Mouse (Mus musculus) neural tube, embryonic 11.5 days (tissue): ENCODE results near the gene Dgkh. TPM values are rescaled to one million over a fixed set of nuclear protein-coding genes. Genes with fewer than 3 reads are reported as not detected.
"Not testable (repeated sequence)": the region's sequence is repeated elsewhere in the genome, so short reads cannot be mapped to it uniquely, and the experiment has no call there.

Experiments used
- ATAC-seq: fragments of 200-750 bp; cut with Nextera tagmentation; 2 replicates; pipeline ENCODE4 v1.8.0; 2017; ENCODE audit warnings: moderate number of reproducible peaks, mild to moderate bottlenecking, moderate TSS enrichment, moderate library complexity; ENCODE audit not compliant: insufficient read depth, low FRiP score, low TSS enrichment
- DNase-seq: peaks from one replicate; pipeline ENCODE4 v3.0.0-alpha.2; 2015; ENCODE audit warnings: low spot score
- H3K27ac ChIP-seq: fragments of 300-500 bp; sonication (generic); 2 replicates; pipeline ENCODE4 v1.5.1; 2014; ENCODE audit warnings: low read depth, mild to moderate bottlenecking, low read length
- H3K27me3 ChIP-seq: fragments of 300-500 bp; sonication (generic); 2 replicates; pipeline ENCODE4 v1.6.1; 2014; ENCODE audit warnings: mild to moderate bottlenecking, low read length, mixed read lengths; ENCODE audit not compliant: control insufficient read depth, insufficient read depth
- H3K36me3 ChIP-seq: fragments of 300-500 bp; sonication (generic); 2 replicates; pipeline ENCODE4 v1.6.1; 2014; ENCODE audit warnings: mild to moderate bottlenecking, low read length, moderate library complexity, mixed read lengths; ENCODE audit not compliant: control insufficient read depth, insufficient read depth
- H3K4me1 ChIP-seq: fragments of 300-500 bp; sonication (generic); 2 replicates; pipeline ENCODE4 v1.6.1; 2014; ENCODE audit warnings: low read length, mixed read lengths; ENCODE audit not compliant: control insufficient read depth, insufficient read depth
- H3K4me2 ChIP-seq: fragments of 300-500 bp; sonication (generic); 2 replicates; pipeline ENCODE4 v1.6.1; 2014; ENCODE audit warnings: low read depth, mild to moderate bottlenecking, moderate library complexity
- H3K4me3 ChIP-seq: fragments of 300-500 bp; sonication (generic); 2 replicates; pipeline ENCODE4 v1.5.1; 2014; ENCODE audit warnings: low read depth, low read length
- H3K9ac ChIP-seq: fragments of 300-500 bp; sonication (generic); 2 replicates; pipeline ENCODE4 v1.6.1; 2014; ENCODE audit warnings: mild to moderate bottlenecking, low read length
- H3K9me3 ChIP-seq: fragments of 300-500 bp; sonication (generic); 2 replicates; pipeline ENCODE4 v1.6.1; 2016; ENCODE audit warnings: low read length; ENCODE audit not compliant: control insufficient read depth
- WGBS: fragments of 180-500 bp; shearing (Covaris S2); extraction: QIAGEN DNeasy Blood & Tissue Kit; methylation state at CpG from one replicate; pipeline ENCODE4 v1.1.7; 2014; 5-methylcytosine and 5-hydroxymethylcytosine counted together
- polyA plus RNA-seq: library from polyadenylated mRNA; unstranded; fragments of >200 nt; fragmentation: Nextera tagmentation; extraction: Ambion mirVana; gene quantifications from 2 replicates; pipeline ENCODE4 v1.2.1, GENCODE M21; 2014

Gene Dgkh
- polyA plus RNA-seq, 1 experiment from 2014 or later, result 8.2 TPM

- DNase-seq (no peak), ATAC-seq (no peak)
- Histone ChIP-seq H3K9ac (no peak overlapping the region), H3K27ac (no peak overlapping the region), H3K4me2 (no peak overlapping the region), H3K27me3 (no peaks in the 10 kb centered on the region), H3K9me3 (no peaks in the 10 kb centered on the region), H3K36me3 (no peaks in the 10 kb centered on the region), H3K4me1 (no peaks in the 10 kb centered on the region), H3K4me3 (no peak overlapping the region)
- WGBS, result 63% methylated on average over 2 of the region's 2 CpGs
Observed at GRCm38 (mm10) chr14:78564292-78564691, 168.3 kb downstream of the Dgkh start.

- Histone ChIP-seq H3K4me2 (no peak overlapping the region), H3K4me1 (no peaks in the 10 kb centered on the region), H3K36me3 (no peaks in the 10 kb centered on the region), H3K27me3 (no peaks in the 10 kb centered on the region), H3K27ac (no peak overlapping the region), H3K4me3 (no peak overlapping the region), H3K9ac (no peak overlapping the region), H3K9me3 (no peaks in the 10 kb centered on the region)
- no peak for ATAC-seq
- DNase-seq, result no peak
- 53% methylated on average over 7 of the region's 7 CpGs for WGBS
Observed at GRCm38 (mm10) chr14:78563211-78563610, 169.4 kb downstream of the Dgkh start.

- ATAC-seq (no peak), DNase-seq (no peak)
- Histone ChIP-seq H3K27me3 (no peaks in the 10 kb centered on the region), H3K9ac (no peak overlapping the region), H3K9me3 (no peaks in the 10 kb centered on the region), H3K4me2 (no peak overlapping the region), H3K4me3 (no peak overlapping the region), H3K36me3 (no peaks in the 10 kb centered on the region), H3K27ac (no peak overlapping the region), H3K4me1 (no peaks in the 10 kb centered on the region)
- 85% methylated on average over 4 of the region's 4 CpGs for WGBS
Observed at GRCm38 (mm10) chr14:78562121-78562520, 170.5 kb downstream of the Dgkh start.

DNA sequence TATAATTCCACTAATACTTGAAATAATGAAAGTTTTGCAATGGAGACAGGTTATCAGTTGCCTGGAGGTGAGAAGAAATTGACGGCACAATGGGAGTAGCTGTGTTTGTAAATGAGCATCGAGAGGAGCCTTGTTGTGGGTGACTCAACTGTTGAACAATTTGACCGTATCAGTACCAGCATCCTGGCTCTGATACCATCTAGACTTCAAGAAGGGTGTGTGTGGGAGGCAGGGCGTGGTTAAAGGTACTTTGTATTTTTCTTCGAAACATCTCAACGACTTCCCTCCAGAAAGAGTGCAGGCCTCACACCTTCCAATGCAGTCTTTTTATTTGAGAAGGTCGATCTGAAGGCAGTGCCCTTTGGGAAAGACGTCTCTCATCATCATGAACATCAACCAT is 173.5 kb downstream of the Dgkh start:
- 94% methylated on average over 8 of the region's 8 CpGs for WGBS
- Histone ChIP-seq H3K4me1 (no peaks in the 10 kb centered on the region), H3K27me3 (no peaks in the 10 kb centered on the region), H3K4me2 (no peak overlapping the region), H3K4me3 (no peak overlapping the region), H3K27ac (no peak overlapping the region), H3K9ac (no peak overlapping the region), H3K9me3 (no peaks in the 10 kb centered on the region), H3K36me3 (no peaks in the 10 kb centered on the region)
- ATAC-seq (no peak), DNase-seq (no peak)

DNA sequence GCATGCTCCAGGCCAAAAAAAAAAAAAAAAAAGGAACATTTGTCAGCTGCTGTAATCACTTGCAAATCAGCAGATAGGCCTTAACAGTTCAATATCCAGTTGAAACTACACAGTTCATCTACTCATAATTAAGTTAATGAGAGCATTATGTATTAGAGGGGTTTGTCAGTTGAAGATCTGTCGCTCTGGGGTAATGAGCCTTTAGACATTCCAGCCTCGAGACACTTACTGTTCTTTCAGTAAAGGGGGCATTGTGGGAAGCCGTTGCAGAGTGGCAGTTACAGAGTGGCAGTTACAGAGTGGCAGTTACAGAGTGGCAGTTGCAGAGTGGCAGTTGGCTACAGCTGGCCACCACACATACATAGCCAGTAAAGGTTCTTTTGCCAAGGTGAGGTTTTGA is 177.7 kb downstream of the Dgkh start:
- H3K9ac ChIP-seq, H3K4me3 ChIP-seq, DNase-seq, H3K27ac ChIP-seq, ATAC-seq, H3K9me3 ChIP-seq, H3K36me3 ChIP-seq, H3K4me2 ChIP-seq, H3K27me3 ChIP-seq, H3K4me1 ChIP-seq: not testable (repeated sequence)
- WGBS, result 80% methylated on average over 3 of the region's 3 CpGs

DNA sequence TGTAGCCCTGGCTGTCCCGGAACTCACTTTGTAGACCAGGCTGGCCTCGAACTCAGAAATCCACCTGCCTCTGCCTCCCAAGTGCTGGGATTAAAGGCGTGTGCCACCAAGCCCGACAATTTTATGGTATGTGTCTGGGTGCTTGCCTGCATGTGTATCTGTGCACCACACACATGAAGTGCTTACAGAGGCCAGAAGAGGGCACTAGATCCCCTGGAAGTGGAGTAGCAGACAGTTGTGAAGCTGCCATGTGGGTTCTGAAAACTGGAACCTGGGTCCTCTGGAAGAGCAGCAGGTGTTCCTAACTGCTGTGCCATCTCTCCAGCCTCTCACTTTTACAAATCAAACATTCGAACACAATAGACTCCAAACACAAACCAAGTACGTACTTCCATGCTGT is 178.9 kb downstream of the Dgkh start:
- Histone ChIP-seq H3K4me3 (no peak overlapping the region), H3K4me1 (no peaks in the 10 kb centered on the region), H3K9ac (no peak overlapping the region), H3K27me3 (no peaks in the 10 kb centered on the region), H3K4me2 (no peak overlapping the region), H3K36me3 (no peaks in the 10 kb centered on the region), H3K9me3 (no peaks in the 10 kb centered on the region), H3K27ac (no peak overlapping the region)
- 93% methylated on average over 6 of the region's 6 CpGs for WGBS
- DNase-seq (no peak), ATAC-seq (no peak)

DNA sequence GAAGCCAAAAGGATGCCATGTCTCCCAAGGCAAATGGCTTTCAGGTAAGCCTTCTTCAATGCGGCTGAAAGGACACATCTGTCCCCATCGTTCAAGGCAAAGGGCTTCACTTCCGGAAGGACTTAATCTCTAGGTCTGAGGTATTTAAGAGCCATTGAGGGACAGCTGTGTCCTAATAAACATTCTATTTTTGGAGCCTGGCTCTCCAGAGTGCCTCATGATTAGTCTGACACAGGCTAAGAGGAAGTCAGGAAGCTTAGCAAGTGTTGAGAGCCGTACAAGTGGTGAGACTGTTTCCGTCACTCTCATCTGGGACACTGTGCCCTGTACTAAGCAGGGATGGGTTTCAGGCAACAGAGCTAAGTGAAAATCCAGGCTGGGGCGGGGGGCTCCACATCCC is 183.8 kb downstream of the Dgkh start:
- Histone ChIP-seq H3K4me3 (no peak overlapping the region), H3K27me3 (no peaks in the 10 kb centered on the region), H3K9me3 (no peaks in the 10 kb centered on the region), H3K4me2 (no peak overlapping the region), H3K27ac (no peak overlapping the region), H3K4me1 (no peaks in the 10 kb centered on the region), H3K9ac (no peak overlapping the region), H3K36me3 (no peaks in the 10 kb centered on the region)
- WGBS, result 83% methylated on average over 6 of the region's 6 CpGs
- ATAC-seq, result no peak
- DNase-seq, result no peak

DNA sequence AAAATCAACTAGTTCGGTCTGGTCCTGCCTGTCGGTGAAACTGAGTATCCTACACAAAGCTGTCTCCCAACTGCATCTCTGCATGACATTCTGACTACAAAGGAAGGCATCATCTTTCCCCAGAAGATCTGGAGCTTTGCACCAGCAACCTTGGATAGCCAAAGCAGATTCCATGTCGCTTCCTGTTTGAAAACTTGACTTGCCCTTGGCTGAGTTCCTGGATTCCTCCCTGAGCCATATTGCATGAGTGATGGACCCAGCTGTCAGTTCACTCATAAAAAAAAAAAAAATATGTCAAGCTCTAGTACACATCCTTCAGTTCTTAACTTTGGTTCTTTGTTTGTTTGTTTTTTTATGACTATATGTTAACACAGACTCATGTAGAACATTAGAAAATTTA is 191.3 kb downstream of the Dgkh start:
- WGBS, result 85% methylated on average over 3 of the region's 3 CpGs
- peaks cover 3% of the 10 kb centered on the region for H3K4me1 ChIP-seq
- no peaks in the 10 kb centered on the region for H3K9me3 ChIP-seq
- H3K4me2 ChIP-seq, result no peak overlapping the region
- H3K4me3 ChIP-seq, result no peak overlapping the region
- no peak overlapping the region for H3K9ac ChIP-seq
- H3K27me3 ChIP-seq, result no peaks in the 10 kb centered on the region
- no peak for DNase-seq
- H3K36me3 ChIP-seq, result no peaks in the 10 kb centered on the region
- no peak for ATAC-seq
- no peak overlapping the region for H3K27ac ChIP-seq

- H3K4me2 ChIP-seq, result no peak overlapping the region
- H3K27me3 ChIP-seq, result no peaks in the 10 kb centered on the region
- H3K9ac ChIP-seq, result no peak overlapping the region
- no peaks in the 10 kb centered on the region for H3K36me3 ChIP-seq
- no peak overlapping the region for H3K27ac ChIP-seq
- no peak overlapping the region for H3K4me3 ChIP-seq
- H3K9me3 ChIP-seq, result no peaks in the 10 kb centered on the region
- 96% methylated on average over 1 of the region's 1 CpGs for whole genome bisulfite sequencing
- no peak for DNase-seq
- H3K4me1 ChIP-seq, result peaks cover 6% of the 10 kb centered on the region
- ATAC-seq, result no peak
Observed at GRCm38 (mm10) chr14:78539821-78540220, 192.8 kb downstream of the Dgkh start.
